Mouse (Mus musculus): ENCODE results near the gene Atat1. TPM values are rescaled to one million over a fixed set of nuclear protein-coding genes. Genes with fewer than 3 reads are reported as not detected.

Gene Atat1
- polyA plus RNA-seq, 1 experiment from 2014 or later = 313 TPM

DNA sequence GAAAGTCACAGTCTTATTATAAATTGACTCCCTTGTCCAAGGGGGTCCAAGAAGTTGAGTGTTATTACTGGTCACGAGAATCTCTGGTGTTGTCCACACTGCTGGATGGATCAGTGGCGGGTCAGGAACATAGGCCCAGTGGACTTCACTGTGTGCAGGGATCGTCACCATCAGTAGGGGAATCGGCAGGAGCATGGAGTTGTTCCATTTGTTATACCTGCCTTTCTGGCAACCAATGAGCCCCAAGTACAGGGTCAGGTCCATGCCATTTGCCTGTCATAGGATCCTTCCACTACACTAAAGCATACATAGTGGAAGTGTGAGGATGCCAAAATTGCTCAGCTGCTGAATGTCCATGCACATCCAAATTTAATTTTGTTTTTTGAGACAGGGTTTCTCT lies 22.7 kb upstream of the Atat1 start:
- 85% methylated on average over 4 of the region's 4 CpGs for WGBS
- no peak for DNase-seq (ENCODE audit: low spot score)

GRCm38 (mm10) chr17:35930627-35931026 lies 20.8 kb upstream of the Atat1 start:
- WGBS = 98% methylated on average over 12 of the region's 12 CpGs
- DNase-seq (ENCODE audit: low spot score) = no peak
- H3K4me1 ChIP-seq (ENCODE audit: control insufficient read depth, insufficient read depth, low read length) = no peaks in the 10 kb centered on the region

More for the DNA sequence above, 22.7 kb upstream of the Atat1 start:
- Histone ChIP-seq H3K4me2 (ENCODE audit: low read length) (no peak overlapping the region), H3K4me1 (ENCODE audit: control insufficient read depth, insufficient read depth, low read length) (no peaks in the 10 kb centered on the region), H3K9me3 (replicated peaks; ENCODE audit: control insufficient read depth, low read length) (no peaks in the 10 kb centered on the region), H3K4me3 (ENCODE audit: low read depth, low read length) (no peak overlapping the region), H3K27ac (ENCODE audit: low read depth, low read length) (no peak overlapping the region), H3K27me3 (replicated peaks; ENCODE audit: control insufficient read depth, insufficient read depth, low read length) (no peaks in the 10 kb centered on the region), H3K9ac (ENCODE audit: low read length) (no peak overlapping the region), H3K36me3 (ENCODE audit: control insufficient read depth, insufficient read depth, low read length) (peaks cover 39% of the 10 kb centered on the region)
- no peak for ATAC-seq

GRCm38 (mm10) chr17:35929534-35929933 lies 19.7 kb upstream of the Atat1 start:
- Histone ChIP-seq H3K9ac (ENCODE audit: low read length) (no peak overlapping the region), H3K36me3 (ENCODE audit: control insufficient read depth, insufficient read depth, low read length) (peaks cover 66% of the 10 kb centered on the region), H3K9me3 (replicated peaks; ENCODE audit: control insufficient read depth, low read length) (no peaks in the 10 kb centered on the region), H3K4me3 (ENCODE audit: low read depth, low read length) (no peak overlapping the region), H3K4me1 (ENCODE audit: control insufficient read depth, insufficient read depth, low read length) (no peaks in the 10 kb centered on the region), H3K4me2 (ENCODE audit: low read length) (no peak overlapping the region), H3K27me3 (replicated peaks; ENCODE audit: control insufficient read depth, insufficient read depth, low read length) (no peaks in the 10 kb centered on the region), H3K27ac (ENCODE audit: low read depth, low read length) (no peak overlapping the region)
- DNase-seq (ENCODE audit: low spot score) = no peak
- WGBS = 91% methylated on average over 2 of the region's 2 CpGs
- no peak for ATAC-seq

More at GRCm38 (mm10) chr17:35930627-35931026, 20.8 kb upstream of the Atat1 start:
- no peaks in the 10 kb centered on the region for H3K27me3 ChIP-seq (replicated peaks; ENCODE audit: control insufficient read depth, insufficient read depth, low read length)
- H3K9ac ChIP-seq (ENCODE audit: low read length) = no peak overlapping the region
- peaks cover 55% of the 10 kb centered on the region for H3K36me3 ChIP-seq (ENCODE audit: control insufficient read depth, insufficient read depth, low read length)
- H3K9me3 ChIP-seq (replicated peaks; ENCODE audit: control insufficient read depth, low read length) = no peaks in the 10 kb centered on the region
- no peak overlapping the region for H3K27ac ChIP-seq (ENCODE audit: low read depth, low read length)
- H3K4me2 ChIP-seq (ENCODE audit: low read length) = no peak overlapping the region
- no peak for ATAC-seq
- no peak overlapping the region for H3K4me3 ChIP-seq (ENCODE audit: low read depth, low read length)

DNA sequence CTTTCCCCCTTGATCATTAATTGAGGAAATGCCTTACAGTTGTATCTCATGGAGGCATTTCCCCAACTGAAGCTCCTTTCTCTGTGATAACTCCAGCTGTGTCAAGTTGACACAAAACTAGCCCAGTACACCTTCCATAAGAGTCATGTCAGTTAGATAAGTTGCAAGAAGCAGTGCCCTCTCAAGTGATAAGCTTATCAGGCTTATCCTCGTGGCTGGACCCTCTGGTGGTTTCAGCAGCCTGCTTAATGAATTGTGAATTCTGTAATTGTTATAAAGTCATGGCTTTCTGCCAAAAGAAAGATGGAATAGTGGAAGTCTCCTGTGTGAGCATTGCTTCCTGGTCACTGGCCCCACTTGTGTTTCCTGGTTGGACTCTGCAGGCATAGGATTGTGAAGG lies 17.6 kb upstream of the Atat1 start:
- H3K27ac ChIP-seq (ENCODE audit: low read depth, low read length) = no peak overlapping the region
- H3K27me3 ChIP-seq (replicated peaks; ENCODE audit: control insufficient read depth, insufficient read depth, low read length) = no peaks in the 10 kb centered on the region
- no peaks in the 10 kb centered on the region for H3K9me3 ChIP-seq (replicated peaks; ENCODE audit: control insufficient read depth, low read length)
- H3K4me3 ChIP-seq (ENCODE audit: low read depth, low read length) = no peak overlapping the region
- peaks cover 77% of the 10 kb centered on the region for H3K36me3 ChIP-seq (ENCODE audit: control insufficient read depth, insufficient read depth, low read length)
- ATAC-seq (no peak), DNase-seq (ENCODE audit: low spot score) (no peak)
- 79% methylated on average over 1 of the region's 1 CpGs for WGBS
- no peaks in the 10 kb centered on the region for H3K4me1 ChIP-seq (ENCODE audit: control insufficient read depth, insufficient read depth, low read length)
- H3K4me2 ChIP-seq (ENCODE audit: low read length) = no peak overlapping the region
- H3K9ac ChIP-seq (ENCODE audit: low read length) = no peak overlapping the region

DNA sequence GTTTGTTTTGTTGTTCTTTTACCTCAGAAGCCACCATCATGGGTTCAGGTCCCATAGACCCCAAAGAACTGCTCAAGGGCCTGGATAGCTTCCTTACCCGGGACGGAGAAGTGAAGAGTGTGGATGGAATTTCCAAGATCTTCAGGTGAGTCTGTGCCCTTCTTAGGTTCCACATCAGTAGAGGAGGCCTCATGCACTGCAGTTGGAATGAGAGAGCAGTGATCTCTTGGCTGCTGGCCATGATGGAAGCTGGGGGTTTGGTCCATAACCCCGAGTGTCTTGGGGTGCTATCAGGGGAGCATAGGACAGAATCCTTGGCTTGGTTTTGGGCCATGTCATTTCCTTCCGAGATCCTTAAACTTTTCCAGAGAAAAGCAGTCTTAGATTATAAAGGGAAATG lies 13.4 kb upstream of the Atat1 start:
- Histone ChIP-seq H3K9me3 (replicated peaks; ENCODE audit: control insufficient read depth, low read length) (no peaks in the 10 kb centered on the region), H3K4me2 (ENCODE audit: low read length) (no peak overlapping the region), H3K4me1 (ENCODE audit: control insufficient read depth, insufficient read depth, low read length) (peaks cover 20% of the 10 kb centered on the region), H3K27me3 (replicated peaks; ENCODE audit: control insufficient read depth, insufficient read depth, low read length) (no peaks in the 10 kb centered on the region), H3K36me3 (ENCODE audit: control insufficient read depth, insufficient read depth, low read length) (peaks cover 48% of the 10 kb centered on the region), H3K27ac (ENCODE audit: low read depth, low read length) (no peak overlapping the region), H3K9ac (ENCODE audit: low read length) (no peak overlapping the region), H3K4me3 (ENCODE audit: low read depth, low read length) (no peak overlapping the region)
- DNase-seq (ENCODE audit: low spot score) (no peak), ATAC-seq (no peak)
- 91% methylated on average over 4 of the region's 4 CpGs for WGBS

DNA sequence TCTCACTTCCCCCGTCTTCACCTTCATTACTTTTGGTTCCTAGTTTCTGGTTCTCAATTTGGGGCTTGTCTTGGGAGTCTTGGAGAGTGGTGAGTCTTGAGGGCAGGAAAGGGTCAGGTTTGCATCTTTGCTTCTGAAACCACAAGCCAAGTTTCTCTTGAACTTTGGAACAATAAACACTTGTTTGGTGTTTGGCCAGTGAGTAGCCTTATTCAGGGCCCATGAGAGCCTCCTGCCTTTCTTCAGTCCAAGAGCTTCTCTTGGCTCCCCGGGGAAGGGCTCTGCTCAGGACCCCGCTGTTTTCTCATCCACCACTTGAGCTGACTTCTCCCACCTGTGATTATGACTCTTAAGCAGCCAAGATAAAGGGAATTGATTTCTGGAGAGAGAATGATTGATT lies 12.7 kb upstream of the Atat1 start:
- H3K36me3 ChIP-seq (ENCODE audit: control insufficient read depth, insufficient read depth, low read length) = peaks cover 43% of the 10 kb centered on the region
- DNase-seq (ENCODE audit: low spot score) = no peak
- no peaks in the 10 kb centered on the region for H3K27me3 ChIP-seq (replicated peaks; ENCODE audit: control insufficient read depth, insufficient read depth, low read length)
- H3K4me3 ChIP-seq (ENCODE audit: low read depth, low read length) = no peak overlapping the region
- no peak overlapping the region for H3K9ac ChIP-seq (ENCODE audit: low read length)
- H3K4me1 ChIP-seq (ENCODE audit: control insufficient read depth, insufficient read depth, low read length) = peaks cover 20% of the 10 kb centered on the region
- H3K27ac ChIP-seq (ENCODE audit: low read depth, low read length) = no peak overlapping the region; the same call in 1 of the 2 replicates
- ATAC-seq = no peak
- no peaks in the 10 kb centered on the region for H3K9me3 ChIP-seq (replicated peaks; ENCODE audit: control insufficient read depth, low read length)
- H3K4me2 ChIP-seq (ENCODE audit: low read length) = no peak overlapping the region
- WGBS = 82% methylated on average over 3 of the region's 3 CpGs

GRCm38 (mm10) chr17:35921710-35922109 lies 11.8 kb upstream of the Atat1 start:
- Histone ChIP-seq H3K4me2 (ENCODE audit: low read length) (no peak overlapping the region), H3K4me1 (ENCODE audit: control insufficient read depth, insufficient read depth, low read length) (peaks cover 20% of the 10 kb centered on the region), H3K9ac (ENCODE audit: low read length) (no peak overlapping the region), H3K36me3 (ENCODE audit: control insufficient read depth, insufficient read depth, low read length) (peaks cover 40% of the 10 kb centered on the region), H3K9me3 (replicated peaks; ENCODE audit: control insufficient read depth, low read length) (no peaks in the 10 kb centered on the region), H3K4me3 (ENCODE audit: low read depth, low read length) (no peak overlapping the region), H3K27ac (ENCODE audit: low read depth, low read length) (no peak overlapping the region), H3K27me3 (replicated peaks; ENCODE audit: control insufficient read depth, insufficient read depth, low read length) (no peaks in the 10 kb centered on the region)
- no peak for DNase-seq (ENCODE audit: low spot score)
- 90% methylated on average over 4 of the region's 4 CpGs for WGBS
- ATAC-seq = no peak

- peak overlapping the region; percentile 93; the same call in 1 of the 2 replicates for H3K27ac ChIP-seq (ENCODE audit: low read depth, low read length)
- H3K4me1 ChIP-seq (ENCODE audit: control insufficient read depth, insufficient read depth, low read length) = peaks cover 20% of the 10 kb centered on the region
- WGBS = 69% methylated on average over 5 of the region's 5 CpGs
- no peaks in the 10 kb centered on the region for H3K27me3 ChIP-seq (replicated peaks; ENCODE audit: control insufficient read depth, insufficient read depth, low read length)
- peak; percentile 75 for DNase-seq (ENCODE audit: low spot score)
- H3K9me3 ChIP-seq (replicated peaks; ENCODE audit: control insufficient read depth, low read length) = no peaks in the 10 kb centered on the region
- H3K4me3 ChIP-seq (ENCODE audit: low read depth, low read length) = no peak overlapping the region
- H3K36me3 ChIP-seq (ENCODE audit: control insufficient read depth, insufficient read depth, low read length) = peaks cover 33% of the 10 kb centered on the region
- H3K9ac ChIP-seq (ENCODE audit: low read length) = no peak overlapping the region
- peak overlapping the region; percentile 87 for H3K4me2 ChIP-seq (ENCODE audit: low read length)
- ATAC-seq = no peak
Observed at GRCm38 (mm10) chr17:35920862-35921562, 11.1 kb upstream of the Atat1 start.

GRCm38 (mm10) chr17:35920384-35920783 lies 10.5 kb upstream of the Atat1 start:
- Histone ChIP-seq H3K9me3 (replicated peaks; ENCODE audit: control insufficient read depth, low read length) (no peaks in the 10 kb centered on the region), H3K36me3 (ENCODE audit: control insufficient read depth, insufficient read depth, low read length) (peaks cover 28% of the 10 kb centered on the region), H3K4me2 (ENCODE audit: low read length) (peak overlapping the region; percentile 87), H3K4me3 (ENCODE audit: low read depth, low read length) (peak overlapping the region; percentile 64; the same call in 1 of the 2 replicates), H3K4me1 (ENCODE audit: control insufficient read depth, insufficient read depth, low read length) (peaks cover 23% of the 10 kb centered on the region), H3K9ac (ENCODE audit: low read length) (peak overlapping the region; percentile 73; the same call in 1 of the 2 replicates), H3K27me3 (replicated peaks; ENCODE audit: control insufficient read depth, insufficient read depth, low read length) (no peaks in the 10 kb centered on the region), H3K27ac (ENCODE audit: low read depth, low read length) (peak overlapping the region; percentile 93; the same call in 1 of the 2 replicates)
- ATAC-seq (no peak), DNase-seq (ENCODE audit: low spot score) (no peak)
- 90% methylated on average over 1 of the region's 1 CpGs for WGBS

Data from forebrain, embryonic 14.5 days (tissue).